Mouse (Mus musculus): ENCODE data around the gene Ift57. TPM values are rescaled to one million over a fixed set of nuclear protein-coding genes. Genes with fewer than 3 reads are reported as not detected.

Gene Ift57
- 22.6 and 24.5 TPM in 2 replicates for polyA plus RNA-seq (2015; fragmentation: Nextera tagmentation; extraction: Ambion mirVana)

GRCm38 (mm10) chr16:49698620-49699525 lies at the start of gene Ift57:
Ift57 (plus strand) TSS chr16:49699233.
- H3K27ac ChIP-seq (ENCODE audit: low read length), result peak within 1 kb of the TSS; percentile 47; the same call in 1 of the 2 replicates
- DNase-seq (ENCODE audit: low spot score) (peak; percentile 99), ATAC-seq (peak; percentile 100)
- 2% methylated on average over 52 of the region's 53 CpGs for WGBS
- H3K9me3 ChIP-seq (ENCODE audit: low read length), result no peaks in the 10 kb centered on the region
- no peaks in the 10 kb centered on the region for H3K36me3 ChIP-seq (ENCODE audit: insufficient read depth, low read length)
- H3K4me2 ChIP-seq (replicated peaks; ENCODE audit: low read depth, low read length), result peak within 1 kb of the TSS; percentile 86
- H3K9ac ChIP-seq (replicated peaks; ENCODE audit: low read depth), result peak within 1 kb of the TSS; percentile 50
- H3K4me1 ChIP-seq (ENCODE audit: insufficient read depth, low read depth, low read length), result peaks cover 4% of the 10 kb centered on the region; the same call in 1 of the 2 replicates
- H3K4me3 ChIP-seq (ENCODE audit: low read depth, low read length), result peak within 1 kb of the TSS; percentile 68
- H3K27me3 ChIP-seq (replicated peaks; ENCODE audit: insufficient read depth, low read length), result no peaks in the 10 kb centered on the region
- TF ChIP-seq EP300 (IDR thresholded peaks at IDR 0.05), result no peak
- TF ChIP-seq CTCF (IDR thresholded peaks at IDR 0.05), result no peak

- DNase-seq (ENCODE audit: low spot score), result no peak
- TF ChIP-seq CTCF (IDR thresholded peaks at IDR 0.05), result no peak
- no peaks in the 10 kb centered on the region for H3K4me1 ChIP-seq (ENCODE audit: insufficient read depth, low read depth, low read length)
- H3K27ac ChIP-seq (ENCODE audit: low read length), result no peak overlapping the region
- no peaks in the 10 kb centered on the region for H3K36me3 ChIP-seq (ENCODE audit: insufficient read depth, low read length)
- no peak overlapping the region for H3K4me2 ChIP-seq (replicated peaks; ENCODE audit: low read depth, low read length)
- no peaks in the 10 kb centered on the region for H3K27me3 ChIP-seq (replicated peaks; ENCODE audit: insufficient read depth, low read length)
- no peak for ATAC-seq
- H3K4me3 ChIP-seq (ENCODE audit: low read depth, low read length), result no peak overlapping the region
- H3K9me3 ChIP-seq (ENCODE audit: low read length), result no peaks in the 10 kb centered on the region
- WGBS, result 78% methylated on average over 4 of the region's 4 CpGs
- H3K9ac ChIP-seq (replicated peaks; ENCODE audit: low read depth), result no peak overlapping the region
These were observed 41.9 kb upstream of the Ift57 start for GRCm38 (mm10) chr16:49657182-49657581.

DNA sequence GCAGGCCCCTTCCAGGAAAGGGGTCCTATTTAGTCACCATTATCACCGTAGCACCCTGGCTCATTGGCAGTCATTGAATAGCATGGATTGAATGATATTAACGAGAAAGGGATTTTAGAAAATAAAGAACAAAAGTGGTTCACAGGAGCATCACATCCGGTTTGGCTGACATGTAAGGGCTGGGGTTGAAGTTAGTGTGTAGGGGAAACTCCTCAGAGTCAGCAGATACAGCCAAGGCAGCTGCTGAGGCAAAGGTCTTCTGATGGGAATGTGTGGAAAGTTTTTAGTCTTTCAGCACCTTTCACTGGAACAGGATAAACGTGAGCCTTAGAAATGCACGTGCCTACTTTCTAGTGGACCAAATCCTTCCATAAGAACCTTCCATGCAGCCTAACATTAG lies 41.0 kb upstream of the Ift57 start:
- Histone ChIP-seq H3K9ac (replicated peaks; ENCODE audit: low read depth) (no peak overlapping the region), H3K27me3 (replicated peaks; ENCODE audit: insufficient read depth, low read length) (no peaks in the 10 kb centered on the region), H3K4me3 (ENCODE audit: low read depth, low read length) (no peak overlapping the region), H3K4me1 (ENCODE audit: insufficient read depth, low read depth, low read length) (no peaks in the 10 kb centered on the region), H3K9me3 (ENCODE audit: low read length) (no peaks in the 10 kb centered on the region), H3K27ac (ENCODE audit: low read length) (no peak overlapping the region), H3K36me3 (ENCODE audit: insufficient read depth, low read length) (no peaks in the 10 kb centered on the region), H3K4me2 (replicated peaks; ENCODE audit: low read depth, low read length) (no peak overlapping the region)
- DNase-seq (ENCODE audit: low spot score), result no peak
- WGBS, result 72% methylated on average over 5 of the region's 5 CpGs
- ATAC-seq, result no peak
- TF ChIP-seq EP300 (IDR thresholded peaks at IDR 0.05), result no peak
- no peak for TF ChIP-seq CTCF (IDR thresholded peaks at IDR 0.05)

- Histone ChIP-seq H3K4me2 (replicated peaks; ENCODE audit: low read depth, low read length) (no peak overlapping the region), H3K27ac (ENCODE audit: low read length) (no peak overlapping the region), H3K27me3 (replicated peaks; ENCODE audit: insufficient read depth, low read length) (no peaks in the 10 kb centered on the region), H3K4me3 (ENCODE audit: low read depth, low read length) (no peak overlapping the region), H3K36me3 (ENCODE audit: insufficient read depth, low read length) (no peaks in the 10 kb centered on the region), H3K9ac (replicated peaks; ENCODE audit: low read depth) (no peak overlapping the region), H3K4me1 (ENCODE audit: insufficient read depth, low read depth, low read length) (no peaks in the 10 kb centered on the region), H3K9me3 (ENCODE audit: low read length) (no peaks in the 10 kb centered on the region)
- WGBS, result 48% methylated on average over 2 of the region's 2 CpGs
- ATAC-seq (no peak), DNase-seq (ENCODE audit: low spot score) (no peak)
- no peak for TF ChIP-seq CTCF (IDR thresholded peaks at IDR 0.05)
- TF ChIP-seq EP300 (IDR thresholded peaks at IDR 0.05), result no peak
These were observed 39.9 kb upstream of the Ift57 start for GRCm38 (mm10) chr16:49659131-49659530.

GRCm38 (mm10) chr16:49660111-49660510 lies 38.9 kb upstream of the Ift57 start:
- DNase-seq (ENCODE audit: low spot score) (no peak), ATAC-seq (no peak)
- Histone ChIP-seq H3K4me3 (ENCODE audit: low read depth, low read length) (no peak overlapping the region), H3K27ac (ENCODE audit: low read length) (no peak overlapping the region), H3K4me2 (replicated peaks; ENCODE audit: low read depth, low read length) (no peak overlapping the region), H3K9me3 (ENCODE audit: low read length) (no peaks in the 10 kb centered on the region), H3K9ac (replicated peaks; ENCODE audit: low read depth) (no peak overlapping the region), H3K4me1 (ENCODE audit: insufficient read depth, low read depth, low read length) (no peaks in the 10 kb centered on the region), H3K27me3 (replicated peaks; ENCODE audit: insufficient read depth, low read length) (no peaks in the 10 kb centered on the region), H3K36me3 (ENCODE audit: insufficient read depth, low read length) (no peaks in the 10 kb centered on the region)
- TF ChIP-seq EP300 (IDR thresholded peaks at IDR 0.05) (no peak), CTCF (IDR thresholded peaks at IDR 0.05) (no peak)
- 89% methylated on average over 3 of the region's 3 CpGs for WGBS

DNA sequence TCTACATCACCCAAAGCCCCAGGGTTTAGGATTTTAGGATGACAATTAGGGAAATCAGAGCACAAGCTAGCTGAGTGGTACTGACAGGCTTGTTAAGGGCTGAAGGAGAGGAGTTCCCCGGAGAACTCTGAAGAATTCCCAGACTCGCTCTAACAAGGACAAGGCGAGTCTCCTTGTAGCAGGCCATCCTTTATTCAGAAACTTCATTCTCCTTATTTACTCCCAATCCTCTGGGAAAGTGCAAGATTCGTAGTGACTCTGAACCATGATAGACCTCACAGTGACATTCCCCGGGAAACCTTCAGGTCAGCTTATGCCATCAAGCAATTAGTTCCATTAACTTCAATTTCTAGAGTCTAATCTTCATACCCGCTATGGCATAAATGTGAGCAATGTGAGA lies 36.8 kb upstream of the Ift57 start:
- DNase-seq (ENCODE audit: low spot score) (no peak), ATAC-seq (no peak)
- Histone ChIP-seq H3K36me3 (ENCODE audit: insufficient read depth, low read length) (no peaks in the 10 kb centered on the region), H3K9me3 (ENCODE audit: low read length) (no peaks in the 10 kb centered on the region), H3K9ac (replicated peaks; ENCODE audit: low read depth) (no peak overlapping the region), H3K4me2 (replicated peaks; ENCODE audit: low read depth, low read length) (no peak overlapping the region), H3K27me3 (replicated peaks; ENCODE audit: insufficient read depth, low read length) (no peaks in the 10 kb centered on the region), H3K27ac (ENCODE audit: low read length) (no peak overlapping the region), H3K4me1 (ENCODE audit: insufficient read depth, low read depth, low read length) (no peaks in the 10 kb centered on the region), H3K4me3 (ENCODE audit: low read depth, low read length) (no peak overlapping the region)
- TF ChIP-seq CTCF (IDR thresholded peaks at IDR 0.05) (no peak), EP300 (IDR thresholded peaks at IDR 0.05) (no peak)
- WGBS, result 93% methylated on average over 6 of the region's 6 CpGs

Measured in lung, postnatal 0 days (tissue).